Mouse (Mus musculus) neural tube, embryonic 15.5 days (tissue): Measurements from ENCODE around the gene Zfp462. TPM values are rescaled to one million over a fixed set of nuclear protein-coding genes. Genes with fewer than 3 reads are reported as not detected.

ENCODE experiments used
- ATAC-seq: fragments of 200-750 bp; cut with Nextera tagmentation; 2 replicates; pipeline ENCODE4 v1.8.0; 2017; ENCODE audit warnings: mild to moderate bottlenecking, moderate TSS enrichment, moderate library complexity; ENCODE audit not compliant: low FRiP score
- H3K27ac ChIP-seq: fragments of 300-500 bp; sonication (generic); replicated peaks from 2 replicates; pipeline ENCODE4 v1.5.1; 2015; ENCODE audit warnings: mild to moderate bottlenecking, inconsistent platforms
- H3K27me3 ChIP-seq: fragments of 300-500 bp; sonication (generic); replicated peaks from 2 replicates; pipeline ENCODE4 v1.6.1; 2015; ENCODE audit warnings: inconsistent platforms
- H3K36me3 ChIP-seq: fragments of 300-500 bp; sonication (generic); 2 replicates; pipeline ENCODE4 v1.6.1; 2015; ENCODE audit warnings: inconsistent platforms
- H3K4me1 ChIP-seq: fragments of 300-500 bp; sonication (generic); 2 replicates; pipeline ENCODE4 v1.6.1; 2015; ENCODE audit warnings: inconsistent platforms
- H3K4me2 ChIP-seq: fragments of 300-500 bp; sonication (generic); 2 replicates; pipeline ENCODE4 v1.6.1; 2015; ENCODE audit warnings: inconsistent platforms, mild to moderate bottlenecking, moderate library complexity
- H3K4me3 ChIP-seq: fragments of 300-500 bp; sonication (generic); replicated peaks from 2 replicates; pipeline ENCODE4 v1.5.1; 2015; ENCODE audit warnings: mild to moderate bottlenecking, inconsistent platforms
- H3K9ac ChIP-seq: fragments of 300-500 bp; sonication (generic); replicated peaks from 2 replicates; pipeline ENCODE4 v1.6.1; 2015; ENCODE audit warnings: mild to moderate bottlenecking, inconsistent platforms
- H3K9me3 ChIP-seq: fragments of 300-500 bp; sonication (generic); replicated peaks from 2 replicates; pipeline ENCODE4 v1.6.1; 2016; ENCODE audit warnings: inconsistent platforms
- WGBS: fragments of 180-500 bp; shearing (Covaris S2); methylation state at CpG from one replicate; pipeline ENCODE4 v1.1.7; 2015; ENCODE audit warnings: mixed read lengths; 5-methylcytosine and 5-hydroxymethylcytosine counted together
- polyA plus RNA-seq: library from polyadenylated mRNA; unstranded; fragments of >200 nt; fragmentation: Nextera tagmentation; extraction: Ambion mirVana; gene quantifications from 2 replicates; pipeline ENCODE4 v1.2.1, GENCODE M21; 2015

Zfp462 gene
- polyA plus RNA-seq, 1 experiment from 2014 or later, result 8.2 TPM

- Histone ChIP-seq H3K36me3 (peaks cover 25% of the 10 kb centered on the region), H3K4me3 (no peak overlapping the region), H3K4me2 (no peak overlapping the region), H3K27ac (peak overlapping the region; percentile 73), H3K9ac (no peak overlapping the region), H3K9me3 (no peaks in the 10 kb centered on the region), H3K4me1 (peaks cover 20% of the 10 kb centered on the region), H3K27me3 (no peaks in the 10 kb centered on the region)
- 42% methylated on average over 10 of the region's 10 CpGs for WGBS
- peak; percentile 60; the same call in 1 of the 2 replicates for ATAC-seq
Measured at GRCm38 (mm10) chr4:55026109-55026646, 81.3 kb downstream of the Zfp462 start.

GRCm38 (mm10) chr4:55030401-55030800 lies 85.6 kb downstream of the Zfp462 start:
- 88% methylated on average over 5 of the region's 5 CpGs for WGBS
- no peaks in the 10 kb centered on the region for H3K27me3 ChIP-seq
- peaks cover 18% of the 10 kb centered on the region for H3K4me1 ChIP-seq
- H3K27ac ChIP-seq, result no peak overlapping the region
- no peak overlapping the region for H3K9ac ChIP-seq
- no peaks in the 10 kb centered on the region for H3K36me3 ChIP-seq
- H3K4me3 ChIP-seq, result no peak overlapping the region
- no peak overlapping the region for H3K4me2 ChIP-seq
- H3K9me3 ChIP-seq, result no peaks in the 10 kb centered on the region
- no peak for ATAC-seq

DNA sequence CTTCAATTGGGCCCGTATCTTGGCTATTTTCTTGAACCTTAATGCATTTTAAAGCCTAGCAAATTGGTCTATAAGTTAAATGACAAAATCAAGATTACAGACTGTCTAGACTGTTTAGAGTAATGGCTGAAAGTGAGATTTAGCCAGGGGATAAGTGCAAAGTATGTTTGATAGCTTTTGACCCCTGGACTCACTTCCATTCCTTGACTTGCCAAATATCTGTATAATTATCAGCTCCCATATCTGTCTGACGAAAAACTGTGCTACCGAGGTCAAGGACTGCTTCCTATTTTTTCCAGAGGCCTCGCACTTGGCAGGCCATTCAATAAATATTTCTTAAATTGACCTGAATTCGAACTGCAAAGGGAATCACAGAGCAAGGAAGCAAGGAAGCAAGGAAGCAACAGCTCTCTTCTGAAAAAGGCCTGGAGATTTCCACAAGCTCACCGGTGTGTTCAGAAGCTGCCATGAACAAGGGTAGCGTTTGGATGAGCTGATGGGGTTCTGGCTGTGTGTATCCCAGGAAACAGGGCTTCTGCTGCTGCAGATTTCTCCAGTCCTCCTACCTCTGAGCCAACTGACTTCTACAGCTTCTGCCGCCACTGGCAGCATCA lies 87.6 kb downstream of the Zfp462 start:
- H3K27ac ChIP-seq, result no peak overlapping the region
- peaks cover 10% of the 10 kb centered on the region for H3K36me3 ChIP-seq
- H3K4me1 ChIP-seq, result 0 out of 2 replicates have a peak, but pooled peaks cover 3% of the 10 kb centered on the region
- no peaks in the 10 kb centered on the region for H3K9me3 ChIP-seq
- WGBS, result 80% methylated on average over 8 of the region's 8 CpGs
- no peak overlapping the region for H3K9ac ChIP-seq
- no peak overlapping the region for H3K4me2 ChIP-seq
- no peak overlapping the region for H3K4me3 ChIP-seq
- ATAC-seq, result no peak
- no peaks in the 10 kb centered on the region for H3K27me3 ChIP-seq

DNA sequence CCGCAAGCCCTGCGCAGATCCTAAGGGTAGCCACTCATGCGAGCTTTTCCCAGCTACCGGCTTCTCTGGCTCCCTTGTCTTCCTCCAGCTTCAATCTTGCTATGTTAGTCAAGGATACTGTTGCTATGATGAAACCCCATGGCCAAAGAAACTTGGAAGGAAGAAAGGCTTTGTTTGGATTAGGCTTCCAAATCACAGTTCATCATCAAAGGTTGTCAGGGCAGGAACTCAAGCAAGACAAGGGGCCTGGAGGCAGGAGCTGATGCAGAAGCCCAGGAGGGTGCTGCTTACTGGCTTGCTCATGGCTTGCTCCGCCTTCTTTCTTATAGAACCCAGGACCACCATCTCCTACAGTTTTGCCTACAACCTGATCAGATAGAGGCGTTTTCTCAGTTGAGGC lies 88.6 kb downstream of the Zfp462 start:
- Histone ChIP-seq H3K9me3 (no peaks in the 10 kb centered on the region), H3K4me3 (no peak overlapping the region), H3K36me3 (peaks cover 14% of the 10 kb centered on the region), H3K4me1 (0 out of 2 replicates have a peak, but pooled peaks cover 3% of the 10 kb centered on the region), H3K27me3 (no peaks in the 10 kb centered on the region), H3K4me2 (no peak overlapping the region), H3K27ac (peak overlapping the region; percentile 33; the same call in 1 of the 2 replicates), H3K9ac (no peak overlapping the region)
- WGBS, result 91% methylated on average over 6 of the region's 6 CpGs
- ATAC-seq, result no peak

DNA sequence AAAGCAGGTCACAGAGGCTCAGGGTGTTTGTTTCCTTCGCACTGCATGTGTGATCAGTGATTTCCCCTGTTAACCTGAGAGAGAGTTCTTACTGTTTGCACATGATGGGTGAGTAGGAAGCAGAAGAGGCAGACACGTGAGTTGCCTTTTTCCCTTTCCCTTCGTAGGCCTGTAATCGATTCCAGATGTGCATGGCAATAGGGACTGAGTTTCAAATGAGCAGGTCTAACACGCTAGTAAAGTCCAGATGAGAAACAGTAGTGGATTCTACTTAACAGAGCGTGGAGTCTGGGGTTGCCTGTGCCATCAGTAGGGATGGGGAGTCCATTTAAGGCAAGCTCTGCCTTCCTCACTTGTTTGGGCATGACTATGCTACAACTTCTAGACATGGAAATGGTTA lies 93.3 kb downstream of the Zfp462 start:
- no peak overlapping the region for H3K9ac ChIP-seq
- ATAC-seq, result no peak
- no peak overlapping the region for H3K4me2 ChIP-seq
- no peaks in the 10 kb centered on the region for H3K27me3 ChIP-seq
- H3K4me3 ChIP-seq, result no peak overlapping the region
- peaks cover 27% of the 10 kb centered on the region for H3K4me1 ChIP-seq
- no peak overlapping the region for H3K27ac ChIP-seq
- no peaks in the 10 kb centered on the region for H3K9me3 ChIP-seq
- peaks cover 15% of the 10 kb centered on the region for H3K36me3 ChIP-seq
- WGBS, result 96% methylated on average over 6 of the region's 6 CpGs

GRCm38 (mm10) chr4:55040258-55040964 lies 95.6 kb downstream of the Zfp462 start:
- H3K4me2 ChIP-seq, result no peak overlapping the region
- no peaks in the 10 kb centered on the region for H3K9me3 ChIP-seq
- no peak overlapping the region for H3K9ac ChIP-seq
- no peaks in the 10 kb centered on the region for H3K27me3 ChIP-seq
- whole genome bisulfite sequencing, result 34% methylated on average over 8 of the region's 8 CpGs
- peak overlapping the region; percentile 61; the same call in 1 of the 2 replicates for H3K27ac ChIP-seq
- no peak overlapping the region for H3K4me3 ChIP-seq
- H3K4me1 ChIP-seq, result peaks cover 27% of the 10 kb centered on the region
- ATAC-seq, result no peak; the same call in 1 of the 2 replicates
- H3K36me3 ChIP-seq, result peaks cover 15% of the 10 kb centered on the region

- Histone ChIP-seq H3K4me3 (no peak overlapping the region), H3K9me3 (no peaks in the 10 kb centered on the region), H3K27me3 (no peaks in the 10 kb centered on the region), H3K36me3 (peaks cover 16% of the 10 kb centered on the region), H3K4me2 (no peak overlapping the region), H3K27ac (peak overlapping the region; percentile 56; the same call in 1 of the 2 replicates), H3K4me1 (peaks cover 27% of the 10 kb centered on the region), H3K9ac (no peak overlapping the region)
- ATAC-seq, result no peak
- 62% methylated on average over 6 of the region's 6 CpGs for WGBS
Measured at GRCm38 (mm10) chr4:55041106-55041730, 96.4 kb downstream of the Zfp462 start.

GRCm38 (mm10) chr4:55042573-55042972 lies 97.7 kb downstream of the Zfp462 start:
- no peaks in the 10 kb centered on the region for H3K27me3 ChIP-seq

GRCm38 (mm10) chr4:55047266-55047665 lies 102.4 kb downstream of the Zfp462 start:
- Histone ChIP-seq H3K9ac (no peak overlapping the region), H3K36me3 (peaks cover 24% of the 10 kb centered on the region), H3K4me2 (no peak overlapping the region), H3K27me3 (no peaks in the 10 kb centered on the region), H3K4me3 (no peak overlapping the region), H3K4me1 (peaks cover 14% of the 10 kb centered on the region), H3K9me3 (no peaks in the 10 kb centered on the region), H3K27ac (no peak overlapping the region)
- 79% methylated on average over 7 of the region's 7 CpGs for WGBS
- ATAC-seq, result no peak

More at GRCm38 (mm10) chr4:55042573-55042972, 97.7 kb downstream of the Zfp462 start:
- Histone ChIP-seq H3K4me3 (no peak overlapping the region), H3K36me3 (peaks cover 7% of the 10 kb centered on the region; the same call in 1 of the 2 replicates), H3K27ac (no peak overlapping the region), H3K9me3 (no peaks in the 10 kb centered on the region), H3K4me1 (peaks cover 27% of the 10 kb centered on the region), H3K4me2 (no peak overlapping the region), H3K9ac (no peak overlapping the region)
- 49% methylated on average over 4 of the region's 4 CpGs for WGBS
- no peak for ATAC-seq

GRCm38 (mm10) chr4:55049938-55050610 lies 105.2 kb downstream of the Zfp462 start:
- peak; percentile 62 for ATAC-seq
- H3K36me3 ChIP-seq, result peaks cover 52% of the 10 kb centered on the region
- H3K9me3 ChIP-seq, result no peaks in the 10 kb centered on the region
- H3K4me3 ChIP-seq, result no peak overlapping the region
- H3K4me2 ChIP-seq, result no peak overlapping the region
- peak overlapping the region; percentile 68 for H3K27ac ChIP-seq
- H3K4me1 ChIP-seq, result peaks cover 12% of the 10 kb centered on the region
- 49% methylated on average over 16 of the region's 16 CpGs for WGBS
- no peaks in the 10 kb centered on the region for H3K27me3 ChIP-seq
- H3K9ac ChIP-seq, result no peak overlapping the region

- Histone ChIP-seq H3K27ac (no peak overlapping the region), H3K9ac (no peak overlapping the region), H3K4me1 (peaks cover 12% of the 10 kb centered on the region), H3K4me2 (no peak overlapping the region), H3K36me3 (peaks cover 59% of the 10 kb centered on the region), H3K27me3 (no peaks in the 10 kb centered on the region), H3K9me3 (no peaks in the 10 kb centered on the region), H3K4me3 (no peak overlapping the region)
- ATAC-seq, result no peak
- 94% methylated on average over 4 of the region's 4 CpGs for WGBS
Measured at GRCm38 (mm10) chr4:55051345-55051744, 106.5 kb downstream of the Zfp462 start.
